Mouse (Mus musculus) heart, embryonic 12.5 days (tissue): ENCODE results near the gene Pum1. TPM values are rescaled to one million over a fixed set of nuclear protein-coding genes. Genes with fewer than 3 reads are reported as not detected.

Experiments
- ATAC-seq: fragments of 200-750 bp; cut with Nextera tagmentation; 2 replicates; pipeline ENCODE4 v1.8.0; 2017; ENCODE audit warnings: moderate TSS enrichment, moderate library complexity; ENCODE audit not compliant: insufficient number of reproducible peaks, low FRiP score
- H3K27ac ChIP-seq: fragments of 300-500 bp; sonication (generic); 2 replicates; pipeline ENCODE4 v1.5.1; 2016; ENCODE audit warnings: mild to moderate bottlenecking, moderate library complexity; ENCODE audit not compliant: poor library complexity, severe bottlenecking
- H3K27me3 ChIP-seq: fragments of 300-500 bp; sonication (generic); replicated peaks from 2 replicates; pipeline ENCODE4 v1.6.1; 2016; ENCODE audit warnings: mild to moderate bottlenecking, moderate library complexity
- H3K36me3 ChIP-seq: fragments of 300-500 bp; sonication (generic); 2 replicates; pipeline ENCODE4 v1.6.1; 2016; ENCODE audit warnings: mild to moderate bottlenecking, moderate library complexity
- H3K4me1 ChIP-seq: fragments of 300-500 bp; sonication (generic); replicated peaks from 2 replicates; pipeline ENCODE4 v1.6.1; 2016; ENCODE audit warnings: mild to moderate bottlenecking
- H3K4me2 ChIP-seq: fragments of 300-500 bp; sonication (generic); 2 replicates; pipeline ENCODE4 v1.6.1; 2016; ENCODE audit warnings: mild to moderate bottlenecking, moderate library complexity
- H3K4me3 ChIP-seq: fragments of 300-500 bp; sonication (generic); 2 replicates; pipeline ENCODE4 v1.5.1; 2016; ENCODE audit warnings: mild to moderate bottlenecking
- H3K9ac ChIP-seq: fragments of 300-500 bp; sonication (generic); 2 replicates; pipeline ENCODE4 v1.6.1; 2016; ENCODE audit warnings: mild to moderate bottlenecking, moderate library complexity
- H3K9me3 ChIP-seq: fragments of 300-500 bp; sonication (generic); replicated peaks from 2 replicates; pipeline ENCODE4 v1.6.1; 2016; ENCODE audit warnings: mild to moderate bottlenecking, moderate library complexity
- WGBS: fragments of 180-500 bp; shearing (Covaris S2); methylation state at CpG from one replicate; pipeline ENCODE4 v1.1.7; 2016; 5-methylcytosine and 5-hydroxymethylcytosine counted together
- polyA plus RNA-seq: library from polyadenylated mRNA; unstranded; fragments of >200 nt; fragmentation: Nextera tagmentation; extraction: Ambion mirVana; gene quantifications from 2 replicates; pipeline ENCODE4 v1.2.1, GENCODE M21; 2016

The Pum1 gene
- polyA plus RNA-seq, 1 experiment from 2014 or later = 68.7 TPM

GRCm38 (mm10) chr4:130801198-130801597 is 138.1 kb downstream of the Pum1 start:
- Histone ChIP-seq H3K4me1 (peaks cover 85% of the 10 kb centered on the region), H3K4me3 (no peak overlapping the region), H3K27ac (no peak overlapping the region; the same call in 1 of the 2 replicates), H3K27me3 (no peaks in the 10 kb centered on the region), H3K36me3 (0 out of 2 replicates have a peak, but pooled peaks cover 4% of the 10 kb centered on the region), H3K9me3 (no peaks in the 10 kb centered on the region), H3K4me2 (no peak overlapping the region), H3K9ac (no peak overlapping the region)
- ATAC-seq = no peak
- 77% methylated on average over 5 of the region's 5 CpGs for WGBS

GRCm38 (mm10) chr4:130801624-130802329 is 138.7 kb downstream of the Pum1 start:
- WGBS = 61% methylated on average over 10 of the region's 10 CpGs
- Histone ChIP-seq H3K36me3 (0 out of 2 replicates have a peak, but pooled peaks cover 4% of the 10 kb centered on the region), H3K9ac (no peak overlapping the region), H3K4me2 (peak overlapping the region; percentile 15; the same call in 1 of the 2 replicates), H3K27ac (no peak overlapping the region; the same call in 1 of the 2 replicates), H3K27me3 (no peaks in the 10 kb centered on the region), H3K4me1 (peaks cover 83% of the 10 kb centered on the region), H3K4me3 (no peak overlapping the region), H3K9me3 (no peaks in the 10 kb centered on the region)
- no peak for ATAC-seq

GRCm38 (mm10) chr4:130803591-130803990 is 140.5 kb downstream of the Pum1 start:
- Histone ChIP-seq H3K36me3 (0 out of 2 replicates have a peak, but pooled peaks cover 4% of the 10 kb centered on the region), H3K4me2 (no peak overlapping the region), H3K9ac (no peak overlapping the region), H3K27me3 (no peaks in the 10 kb centered on the region), H3K9me3 (no peaks in the 10 kb centered on the region), H3K4me3 (no peak overlapping the region), H3K27ac (no peak overlapping the region), H3K4me1 (peaks cover 64% of the 10 kb centered on the region)
- ATAC-seq = no peak
- 53% methylated on average over 2 of the region's 2 CpGs for WGBS

GRCm38 (mm10) chr4:130804292-130804691 is 141.2 kb downstream of the Pum1 start:
- Histone ChIP-seq H3K4me1 (peaks cover 57% of the 10 kb centered on the region), H3K27ac (no peak overlapping the region), H3K36me3 (0 out of 2 replicates have a peak, but pooled peaks cover 4% of the 10 kb centered on the region), H3K9ac (no peak overlapping the region), H3K9me3 (no peaks in the 10 kb centered on the region), H3K27me3 (no peaks in the 10 kb centered on the region), H3K4me3 (no peak overlapping the region), H3K4me2 (no peak overlapping the region)
- ATAC-seq = no peak
- WGBS = 54% methylated on average over 2 of the region's 2 CpGs

- H3K36me3 ChIP-seq = 0 out of 2 replicates have a peak, but pooled peaks cover 4% of the 10 kb centered on the region
- H3K4me3 ChIP-seq = no peak overlapping the region
- no peak overlapping the region for H3K4me2 ChIP-seq
- WGBS = 83% methylated on average over 7 of the region's 7 CpGs
- H3K27ac ChIP-seq = no peak overlapping the region
- H3K27me3 ChIP-seq = no peaks in the 10 kb centered on the region
- H3K9me3 ChIP-seq = no peaks in the 10 kb centered on the region
- no peak for ATAC-seq
- H3K9ac ChIP-seq = no peak overlapping the region; the same call in 1 of the 2 replicates
- H3K4me1 ChIP-seq = peaks cover 52% of the 10 kb centered on the region
Measured at GRCm38 (mm10) chr4:130804771-130805361, 141.7 kb downstream of the Pum1 start.

GRCm38 (mm10) chr4:130805746-130806145 is 142.6 kb downstream of the Pum1 start:
- no peaks in the 10 kb centered on the region for H3K27me3 ChIP-seq
- WGBS = 81% methylated on average over 7 of the region's 7 CpGs
- no peak overlapping the region for H3K4me2 ChIP-seq
- H3K9me3 ChIP-seq = no peaks in the 10 kb centered on the region
- no peak overlapping the region for H3K4me3 ChIP-seq
- no peak overlapping the region for H3K9ac ChIP-seq
- H3K36me3 ChIP-seq = 0 out of 2 replicates have a peak, but pooled peaks cover 4% of the 10 kb centered on the region
- H3K4me1 ChIP-seq = peaks cover 44% of the 10 kb centered on the region
- no peak for ATAC-seq
- no peak overlapping the region for H3K27ac ChIP-seq

GRCm38 (mm10) chr4:130806746-130807145 is 143.6 kb downstream of the Pum1 start:
- H3K4me2 ChIP-seq = no peak overlapping the region
- no peak for ATAC-seq
- 0 out of 2 replicates have a peak, but pooled peaks cover 4% of the 10 kb centered on the region for H3K36me3 ChIP-seq
- H3K9me3 ChIP-seq = no peaks in the 10 kb centered on the region
- H3K4me3 ChIP-seq = no peak overlapping the region
- H3K27me3 ChIP-seq = no peaks in the 10 kb centered on the region
- WGBS = 88% methylated on average over 9 of the region's 9 CpGs
- no peak overlapping the region for H3K9ac ChIP-seq
- no peak overlapping the region for H3K27ac ChIP-seq
- H3K4me1 ChIP-seq = peaks cover 44% of the 10 kb centered on the region

- no peak overlapping the region for H3K9ac ChIP-seq
- ATAC-seq = no peak
- WGBS = 58% methylated on average over 5 of the region's 5 CpGs
Measured at GRCm38 (mm10) chr4:130809784-130810183, 146.7 kb downstream of the Pum1 start.

GRCm38 (mm10) chr4:130810845-130811244 is 147.7 kb downstream of the Pum1 start:
- no peaks in the 10 kb centered on the region for H3K9me3 ChIP-seq
- WGBS = 39% methylated on average over 3 of the region's 3 CpGs
- no peak overlapping the region for H3K27ac ChIP-seq
- H3K27me3 ChIP-seq = no peaks in the 10 kb centered on the region
- peaks cover 17% of the 10 kb centered on the region for H3K4me1 ChIP-seq
- no peak overlapping the region for H3K9ac ChIP-seq
- H3K4me2 ChIP-seq = no peak overlapping the region
- no peak overlapping the region for H3K4me3 ChIP-seq
- 0 out of 2 replicates have a peak, but pooled peaks cover 2% of the 10 kb centered on the region for H3K36me3 ChIP-seq
- no peak for ATAC-seq

More at GRCm38 (mm10) chr4:130809784-130810183, 146.7 kb downstream of the Pum1 start:
- Histone ChIP-seq H3K36me3 (0 out of 2 replicates have a peak, but pooled peaks cover 4% of the 10 kb centered on the region), H3K4me3 (no peak overlapping the region), H3K27ac (no peak overlapping the region), H3K4me1 (peaks cover 19% of the 10 kb centered on the region), H3K27me3 (no peaks in the 10 kb centered on the region), H3K4me2 (no peak overlapping the region), H3K9me3 (no peaks in the 10 kb centered on the region)

- H3K4me1 ChIP-seq = peaks cover 17% of the 10 kb centered on the region
- no peaks in the 10 kb centered on the region for H3K36me3 ChIP-seq
- H3K9ac ChIP-seq = no peak overlapping the region
- H3K4me2 ChIP-seq = no peak overlapping the region
- H3K9me3 ChIP-seq = no peaks in the 10 kb centered on the region
- H3K27ac ChIP-seq = no peak overlapping the region
- ATAC-seq = no peak
- no peak overlapping the region for H3K4me3 ChIP-seq
- no peaks in the 10 kb centered on the region for H3K27me3 ChIP-seq
- WGBS = 65% methylated on average over 7 of the region's 7 CpGs
Measured at GRCm38 (mm10) chr4:130811385-130811784, 148.3 kb downstream of the Pum1 start.

GRCm38 (mm10) chr4:130813958-130814357 is 150.8 kb downstream of the Pum1 start:
- peaks cover 6% of the 10 kb centered on the region for H3K36me3 ChIP-seq
- WGBS = 56% methylated on average over 2 of the region's 2 CpGs
- H3K9me3 ChIP-seq = no peaks in the 10 kb centered on the region
- H3K27me3 ChIP-seq = no peaks in the 10 kb centered on the region
- H3K4me2 ChIP-seq = no peak overlapping the region
- no peak for ATAC-seq
- no peak overlapping the region for H3K27ac ChIP-seq
- H3K9ac ChIP-seq = no peak overlapping the region
- H3K4me3 ChIP-seq = no peak overlapping the region
- H3K4me1 ChIP-seq = peaks cover 17% of the 10 kb centered on the region
